Mouse (Mus musculus): Measurements from ENCODE around the gene Anapc11.

DNA sequence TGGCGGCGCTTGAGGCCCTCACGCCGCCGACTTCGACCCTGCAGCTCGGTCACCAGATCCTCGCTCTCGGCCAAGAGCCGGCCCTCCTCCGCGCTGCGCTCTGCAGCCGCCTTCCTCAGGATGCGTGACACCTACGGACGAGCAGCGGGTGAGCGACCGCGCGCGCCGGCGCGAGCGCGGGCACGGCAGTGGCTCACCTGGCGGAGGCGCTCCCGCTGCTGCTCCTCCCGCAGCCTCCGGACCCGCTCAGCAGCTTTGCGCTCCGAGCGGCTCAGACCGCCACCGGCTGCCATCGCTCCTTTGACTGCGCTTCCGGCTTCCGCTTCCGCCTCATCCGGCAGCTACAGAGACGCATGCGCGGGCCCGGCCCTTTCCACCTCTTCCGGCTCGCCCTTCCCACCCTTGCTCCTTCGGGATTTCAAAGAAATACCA is 26.5 kb downstream of the Anapc11 start:
- TF ChIP-seq POLR2A (IDR thresholded peaks at IDR 0.05; ENCODE audit: low read depth, low read length): peak; percentile 77
- no peak for TF ChIP-seq CTCF (IDR thresholded peaks at IDR 0.05; ENCODE audit: extremely low read depth, insufficient read length, insufficient replicate concordance, low read depth, low read length)

Measured in small intestine, adult 2 months (tissue).